Mouse (Mus musculus) kidney, postnatal 0 days (tissue): ENCODE data around the gene Zfyve1. TPM values are rescaled to one million over a fixed set of nuclear protein-coding genes. Genes with fewer than 3 reads are reported as not detected.
A peak's percentile ranks its signal among the peaks of the same experiment; 100 is the strongest.
"Not testable (repeated sequence)": the region's sequence is repeated elsewhere in the genome, so short reads cannot be mapped to it uniquely, and the experiment has no call there.

ENCODE experiments used
- ATAC-seq: fragments of 200-750 bp; cut with Nextera tagmentation; replicated peaks from 2 replicates; pipeline ENCODE4 v1.8.0; 2017; ENCODE audit warnings: low read depth, moderate number of reproducible peaks, moderate TSS enrichment, moderate library complexity; ENCODE audit not compliant: low FRiP score
- DNase-seq: peaks from one replicate; pipeline ENCODE4 v3.0.0-alpha.2; 2016; ENCODE audit warnings: low spot score
- H3K27ac ChIP-seq: fragments of 300-500 bp; sonication (generic); 2 replicates; pipeline ENCODE4 v1.5.1; 2014; ENCODE audit warnings: mild to moderate bottlenecking
- H3K27me3 ChIP-seq: fragments of 300-500 bp; sonication (generic); 2 replicates; pipeline ENCODE4 v1.6.1; 2014; ENCODE audit warnings: low read length, mixed read lengths; ENCODE audit not compliant: insufficient read depth
- H3K36me3 ChIP-seq: fragments of 300-500 bp; sonication (generic); 2 replicates; pipeline ENCODE4 v1.6.1; 2014; ENCODE audit warnings: low read length, mixed read lengths; ENCODE audit not compliant: insufficient read depth
- H3K4me1 ChIP-seq: fragments of 300-500 bp; sonication (generic); replicated peaks from 2 replicates; pipeline ENCODE4 v1.6.1; 2014; ENCODE audit warnings: antibody characterized with exemption, low read length, mixed read lengths; ENCODE audit not compliant: insufficient read depth
- H3K4me2 ChIP-seq: fragments of 300-500 bp; sonication (generic); 2 replicates; pipeline ENCODE4 v1.6.1; 2014; ENCODE audit warnings: mild to moderate bottlenecking, low read length, moderate library complexity, mixed read lengths
- H3K4me3 ChIP-seq: fragments of 300-500 bp; sonication (generic); replicated peaks from 2 replicates; pipeline ENCODE4 v1.5.1; 2014; ENCODE audit warnings: low read depth, low read length
- H3K9ac ChIP-seq: fragments of 300-500 bp; sonication (generic); 2 replicates; pipeline ENCODE4 v1.6.1; 2014; ENCODE audit warnings: low read depth, low read length
- H3K9me3 ChIP-seq: fragments of 300-500 bp; sonication (generic); replicated peaks from 2 replicates; pipeline ENCODE4 v1.6.1; 2016; ENCODE audit warnings: low read length, inconsistent platforms, mixed read lengths
- CTCF ChIP-seq: IDR thresholded peaks from 2 replicates; pipeline ENCODE4 v1.5.1; 2016; ENCODE audit warnings: antibody characterized with exemption, low read depth, mild to moderate bottlenecking, moderate library complexity
- WGBS: fragments of 180-500 bp; shearing (Covaris S2); extraction: QIAGEN DNeasy Blood & Tissue Kit; methylation state at CpG from one replicate; pipeline ENCODE4 v1.1.7; 2014; 5-methylcytosine and 5-hydroxymethylcytosine counted together
- polyA plus RNA-seq: library from polyadenylated mRNA; unstranded; fragments of >200 nt; fragmentation: Nextera tagmentation; extraction: Ambion mirVana; gene quantifications from 2 replicates; pipeline ENCODE4 v1.2.1, GENCODE M21; 2015

The Zfyve1 gene
- polyA plus RNA-seq: 11.9 and 14.0 TPM in 2 replicates

GRCm38 (mm10) chr12:83597025-83597501, at the start of gene Zfyve1:
Gene Zfyve1 (minus strand): TSS chr12:83597222.
- WGBS: under 1% methylated on average over 23 of the region's 28 CpGs
- 0 out of 2 replicates have a peak, but pooled peaks cover 9% of the 10 kb centered on the region for H3K36me3 ChIP-seq
- H3K27me3 ChIP-seq: no peaks in the 10 kb centered on the region
- peak within 1 kb of the TSS; percentile 72 for H3K4me2 ChIP-seq
- peak; percentile 98 for ATAC-seq
- peak within 1 kb of the TSS; percentile 91 for H3K27ac ChIP-seq
- peak within 1 kb of the TSS; percentile 85 for H3K4me3 ChIP-seq
- peak; percentile 100 for DNase-seq
- no peaks in the 10 kb centered on the region for H3K4me1 ChIP-seq
- H3K9me3 ChIP-seq: no peaks in the 10 kb centered on the region
- TF ChIP-seq CTCF: no peak; the same call in 1 of the 2 replicates
- H3K9ac ChIP-seq: peak within 1 kb of the TSS; percentile 87

GRCm38 (mm10) chr12:83643116-83643515, 46.1 kb upstream of the Zfyve1 start:
- no peak for TF ChIP-seq CTCF
- H3K9me3 ChIP-seq: no peaks in the 10 kb centered on the region
- no peak overlapping the region for H3K4me3 ChIP-seq
- H3K9ac ChIP-seq: no peak overlapping the region
- peaks cover 45% of the 10 kb centered on the region for H3K36me3 ChIP-seq
- no peak overlapping the region for H3K27ac ChIP-seq
- DNase-seq: no peak
- ATAC-seq: no peak
- H3K27me3 ChIP-seq: no peaks in the 10 kb centered on the region
- no peaks in the 10 kb centered on the region for H3K4me1 ChIP-seq
- no peak overlapping the region for H3K4me2 ChIP-seq
- 85% methylated on average over 1 of the region's 1 CpGs for WGBS

- H3K27ac ChIP-seq: no peak overlapping the region
- no peak overlapping the region for H3K4me3 ChIP-seq
- peaks cover 46% of the 10 kb centered on the region for H3K36me3 ChIP-seq
- DNase-seq (no peak), ATAC-seq (no peak)
- H3K27me3 ChIP-seq: no peaks in the 10 kb centered on the region
- H3K9me3 ChIP-seq: no peaks in the 10 kb centered on the region
- WGBS: 93% methylated on average over 2 of the region's 2 CpGs
- H3K9ac ChIP-seq: no peak overlapping the region
- H3K4me1 ChIP-seq: no peaks in the 10 kb centered on the region
- H3K4me2 ChIP-seq: no peak overlapping the region
- no peak for TF ChIP-seq CTCF
Measured at GRCm38 (mm10) chr12:83641233-83641632, 44.2 kb upstream of the Zfyve1 start.

GRCm38 (mm10) chr12:83633807-83634206, 36.8 kb upstream of the Zfyve1 start:
- Histone ChIP-seq H3K27ac (no peak overlapping the region), H3K4me1 (peaks cover 5% of the 10 kb centered on the region; the same call in 1 of the 2 replicates), H3K9me3 (no peaks in the 10 kb centered on the region), H3K4me2 (peak overlapping the region; percentile 63), H3K27me3 (no peaks in the 10 kb centered on the region), H3K9ac (no peak overlapping the region), H3K4me3 (peak overlapping the region; percentile 67; the same call in 1 of the 2 replicates), H3K36me3 (peaks cover 10% of the 10 kb centered on the region; the same call in 1 of the 2 replicates)
- TF ChIP-seq CTCF: no peak
- 35% methylated on average over 2 of the region's 2 CpGs for WGBS
- no peak for ATAC-seq
- no peak for DNase-seq

GRCm38 (mm10) chr12:83632680-83633025, 35.6 kb upstream of the Zfyve1 start:
- Histone ChIP-seq H3K36me3 (peaks cover 7% of the 10 kb centered on the region; the same call in 1 of the 2 replicates), H3K4me2 (peak overlapping the region; percentile 63), H3K27ac (peak overlapping the region; percentile 96), H3K27me3 (no peaks in the 10 kb centered on the region), H3K9me3 (no peaks in the 10 kb centered on the region), H3K4me1 (peaks cover 5% of the 10 kb centered on the region; the same call in 1 of the 2 replicates), H3K9ac (peak overlapping the region; percentile 91), H3K4me3 (peak overlapping the region; percentile 67)
- TF ChIP-seq CTCF: no peak
- ATAC-seq (peak; percentile 37), DNase-seq (peak; percentile 46)
- WGBS: 1% methylated on average over 20 of the region's 20 CpGs

- Histone ChIP-seq H3K27me3 (no peaks in the 10 kb centered on the region), H3K4me2 (peak overlapping the region; percentile 67), H3K4me1 (peaks cover 5% of the 10 kb centered on the region; the same call in 1 of the 2 replicates), H3K9me3 (no peaks in the 10 kb centered on the region), H3K4me3 (peak overlapping the region; percentile 67), H3K27ac (peak overlapping the region; percentile 96), H3K36me3 (peaks cover 4% of the 10 kb centered on the region; the same call in 1 of the 2 replicates), H3K9ac (peak overlapping the region; percentile 91)
- DNase-seq: peak; percentile 100
- ATAC-seq: peak; percentile 100
- 1% methylated on average over 58 of the region's 68 CpGs for WGBS
- peak; percentile 38; the same call in 1 of the 2 replicates for TF ChIP-seq CTCF
Measured at GRCm38 (mm10) chr12:83631743-83632679, 35.0 kb upstream of the Zfyve1 start.

GRCm38 (mm10) chr12:83630936-83631335, 33.9 kb upstream of the Zfyve1 start, which contains the start of gene Rbm25:
Gene Rbm25 (plus strand): TSS chr12:83631236.
- not testable (repeated sequence) for H3K9me3 ChIP-seq, H3K27me3 ChIP-seq, H3K4me1 ChIP-seq, H3K36me3 ChIP-seq, DNase-seq, ATAC-seq
- Histone ChIP-seq H3K27ac (peak within 1 kb of the TSS; percentile 96), H3K9ac (peak within 1 kb of the TSS; percentile 91), H3K4me3 (peak within 1 kb of the TSS; percentile 67), H3K4me2 (peak within 1 kb of the TSS; percentile 67)
- no CpG with 5 or more reads among the region's 5 CpGs for WGBS
